Mouse (Mus musculus): ENCODE results near the gene Epb41.

- TF ChIP-seq POLR2A (IDR thresholded peaks at IDR 0.05; ENCODE audit: low read depth, low read length), result no peak
- no peak for TF ChIP-seq CTCF (IDR thresholded peaks at IDR 0.05; ENCODE audit: borderline replicate concordance, insufficient read depth, low read length)
Measured at GRCm38 (mm10) chr4:132123166-132123565, 48.0 kb upstream of the Epb41 start.

All from embryonic fibroblast, embryonic 13.5 days (primary cell).